In the genomic region with DNA sequence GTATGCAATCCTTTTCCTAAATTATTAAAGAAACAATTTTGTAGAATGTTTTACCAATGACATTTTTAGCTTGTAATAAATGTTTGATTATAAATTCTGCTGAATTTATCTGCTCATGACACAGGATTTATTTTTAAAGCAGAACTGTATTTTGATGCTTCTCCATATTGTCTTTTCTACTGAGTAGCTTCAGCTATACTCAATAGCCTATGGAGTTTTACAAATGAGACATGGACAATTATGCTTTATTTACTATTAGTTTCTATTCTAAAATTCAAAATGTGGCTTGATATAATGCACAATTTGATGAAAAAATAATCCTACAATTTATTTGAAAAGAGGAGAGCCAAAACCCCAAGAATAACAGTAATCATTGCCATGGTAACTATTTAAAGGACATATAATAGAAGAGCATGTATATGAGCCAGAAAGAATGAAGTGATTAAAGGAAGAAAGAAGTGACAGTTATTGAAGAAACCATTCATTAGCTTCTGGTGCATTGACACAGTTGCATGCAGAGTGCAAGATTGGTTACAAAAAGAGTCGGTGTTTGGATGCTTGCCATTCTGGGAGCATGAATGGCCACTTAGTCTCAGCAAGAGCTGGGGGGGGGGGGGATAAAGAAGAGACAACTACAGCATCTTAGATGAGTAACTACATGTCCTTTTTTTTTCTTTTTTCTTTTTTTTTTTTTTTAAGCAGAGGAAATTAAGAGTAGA, we compare ENCODE assay signal across 13 mouse cellular contexts.
A peak's percentile ranks its signal among the peaks of the same experiment; 100 is the strongest.
DNase-seq lines count a peak whose midpoint lies in the region; ATAC-seq lines count a peak whose summit lies in the region.
"Had no signal": no experiment of that assay in that cellular context is flagged by ENCODE, and none has a peak within 500 bp of the region (broad histone marks: within the 10 kb centered on the region; RNA-seq: fewer than 3 reads in every experiment).

No protein-coding gene starts in this region.

- no peaks in the 10 kb centered on the region for H3K36me3 ChIP-seq in forebrain, embryonic 11.5 days (ENCODE audit: control insufficient read depth, insufficient read depth, low read length)
- no peaks in the 10 kb centered on the region for H3K36me3 ChIP-seq in forebrain, embryonic 10.5 days (replicated peaks)
- H3K36me3 ChIP-seq in hindbrain, embryonic 15.5 days = no peaks in the 10 kb centered on the region
- no peaks in the 10 kb centered on the region for H3K36me3 ChIP-seq in neural tube, embryonic 14.5 days (ENCODE audit: control insufficient read depth, insufficient read depth, low read length)
- H3K36me3 ChIP-seq: embryonic facial prominence, embryonic 12.5 days; limb, embryonic 13.5 days had no signal

- peak; percentile 84 for ATAC-seq in forebrain, embryonic 11.5 days (replicated peaks; ENCODE audit: low FRiP score)
- peak; percentile 75; the same call in 1 of the 2 replicates for ATAC-seq in hindbrain, embryonic 15.5 days (ENCODE audit: low FRiP score, low read depth)
- ATAC-seq in neural tube, embryonic 14.5 days (ENCODE audit: low read depth) = peak; percentile 74; the same call in 1 of the 2 replicates
- no peak for ATAC-seq in erythroid progenitor cell, adult 5-6 weeks (replicated peaks; ENCODE audit: low FRiP score, poor library complexity, severe bottlenecking)

- H3K4me1 ChIP-seq in forebrain, embryonic 11.5 days (replicated peaks; ENCODE audit: control insufficient read depth, insufficient read depth, low read length) = no peaks in the 10 kb centered on the region
- H3K4me1 ChIP-seq in forebrain, embryonic 10.5 days = no peaks in the 10 kb centered on the region; the same call in 1 of the 2 replicates
- no peaks in the 10 kb centered on the region for H3K4me1 ChIP-seq in hindbrain, embryonic 15.5 days (replicated peaks)
- H3K4me1 ChIP-seq in neural tube, embryonic 14.5 days (ENCODE audit: control insufficient read depth, insufficient read depth, low read length) = no peaks in the 10 kb centered on the region
- H3K4me1 ChIP-seq: embryonic facial prominence, embryonic 12.5 days; limb, embryonic 13.5 days had no signal

- H3K27me3 ChIP-seq in forebrain, embryonic 11.5 days (ENCODE audit: control insufficient read depth, insufficient read depth, low read length) = no peaks in the 10 kb centered on the region
- no peaks in the 10 kb centered on the region for H3K27me3 ChIP-seq in forebrain, embryonic 10.5 days (ENCODE audit: poor library complexity, severe bottlenecking)
- no peaks in the 10 kb centered on the region for H3K27me3 ChIP-seq in hindbrain, embryonic 15.5 days
- H3K27me3 ChIP-seq in neural tube, embryonic 14.5 days (ENCODE audit: control insufficient read depth, insufficient read depth, low read length) = no peaks in the 10 kb centered on the region
- H3K27me3 ChIP-seq: embryonic facial prominence, embryonic 12.5 days; limb, embryonic 13.5 days had no signal

- 25% methylated on average over 1 of the region's 1 CpGs for WGBS in forebrain, embryonic 11.5 days
- 56% methylated on average over 1 of the region's 1 CpGs for whole genome bisulfite sequencing in forebrain, embryonic 10.5 days
- WGBS in hindbrain, embryonic 15.5 days = 19% methylated on average over 1 of the region's 1 CpGs
- 9% methylated on average over 1 of the region's 1 CpGs for WGBS in neural tube, embryonic 14.5 days

- no peak overlapping the region for H3K4me2 ChIP-seq in forebrain, embryonic 11.5 days (ENCODE audit: low read depth, low read length, severe bottlenecking)
- no peak overlapping the region for H3K4me2 ChIP-seq in hindbrain, embryonic 15.5 days
- no peak overlapping the region for H3K4me2 ChIP-seq in neural tube, embryonic 14.5 days (ENCODE audit: low read depth, low read length)
- H3K4me2 ChIP-seq: embryonic facial prominence, embryonic 12.5 days; limb, embryonic 13.5 days had no signal

- no peak overlapping the region for H3K9ac ChIP-seq in forebrain, embryonic 11.5 days (ENCODE audit: low read length)
- H3K9ac ChIP-seq in hindbrain, embryonic 15.5 days = no peak overlapping the region
- no peak overlapping the region for H3K9ac ChIP-seq in neural tube, embryonic 14.5 days (replicated peaks; ENCODE audit: low read depth, low read length)
- H3K9ac ChIP-seq: embryonic facial prominence, embryonic 12.5 days; limb, embryonic 13.5 days had no signal

- H3K9me3 ChIP-seq in forebrain, embryonic 11.5 days (ENCODE audit: control insufficient read depth, low read length) = no peaks in the 10 kb centered on the region
- no peaks in the 10 kb centered on the region for H3K9me3 ChIP-seq in forebrain, embryonic 10.5 days
- H3K9me3 ChIP-seq in hindbrain, embryonic 15.5 days = no peaks in the 10 kb centered on the region
- no peaks in the 10 kb centered on the region for H3K9me3 ChIP-seq in neural tube, embryonic 14.5 days (ENCODE audit: control insufficient read depth, low read length)
- H3K9me3 ChIP-seq: embryonic facial prominence, embryonic 12.5 days; limb, embryonic 13.5 days had no signal

- no peak overlapping the region for H3K4me3 ChIP-seq in forebrain, embryonic 11.5 days (ENCODE audit: low read depth, low read length)
- H3K4me3 ChIP-seq in forebrain, embryonic 10.5 days = no peak overlapping the region
- H3K4me3 ChIP-seq in hindbrain, embryonic 15.5 days = no peak overlapping the region
- H3K4me3 ChIP-seq in neural tube, embryonic 14.5 days (ENCODE audit: low read depth, low read length) = no peak overlapping the region
- H3K4me3 ChIP-seq: embryonic facial prominence, embryonic 12.5 days; limb, embryonic 13.5 days had no signal

- H3K27ac ChIP-seq in forebrain, embryonic 11.5 days (ENCODE audit: low read depth, low read length) = no peak overlapping the region
- H3K27ac ChIP-seq in forebrain, embryonic 10.5 days = no peak overlapping the region
- no peak overlapping the region for H3K27ac ChIP-seq in hindbrain, embryonic 15.5 days (replicated peaks)
- H3K27ac ChIP-seq in neural tube, embryonic 14.5 days (ENCODE audit: low read depth, low read length) = no peak overlapping the region
- H3K27ac ChIP-seq: embryonic facial prominence, embryonic 12.5 days; limb, embryonic 13.5 days had no signal

- no peak for DNase-seq in forebrain, embryonic 11.5 days (ENCODE audit: low spot score)
- no peak for DNase-seq in forebrain, embryonic 10.5 days (ENCODE audit: extremely low spot score, low spot score)
- peak; percentile 5 for DNase-seq in right cerebral cortex, adult 18-20 months
- no peak for DNase-seq in right cerebral cortex, postnatal 14 days
- no peak for DNase-seq in frontal cortex, postnatal 14 days (ENCODE audit: low spot score in 2 of 2)
- DNase-seq: heart, adult 11 months; kidney, postnatal 10 days; lung, postnatal 4 days had no signal
